Mouse (Mus musculus): Measurements from ENCODE around the gene Atp8a1. TPM values are rescaled to one million over a fixed set of nuclear protein-coding genes. Genes with fewer than 3 reads are reported as not detected.

Atp8a1 gene
- polyA plus RNA-seq, 1 experiment from 2014 or later: 41.5 TPM

GRCm38 (mm10) chr5:67797006-67797958 is 50.0 kb downstream of the Atp8a1 start:
- peaks cover 15% of the 10 kb centered on the region for H3K4me1 ChIP-seq (replicated peaks; ENCODE audit: control insufficient read depth, insufficient read depth, low read length)
- H3K27me3 ChIP-seq (replicated peaks; ENCODE audit: control insufficient read depth, insufficient read depth, low read length): no peaks in the 10 kb centered on the region
- no peaks in the 10 kb centered on the region for H3K36me3 ChIP-seq (ENCODE audit: control insufficient read depth, insufficient read depth)
- H3K27ac ChIP-seq (ENCODE audit: low read length): no peak overlapping the region
- ATAC-seq: no peak
- no peak overlapping the region for H3K4me2 ChIP-seq (ENCODE audit: low read length)
- H3K9me3 ChIP-seq (ENCODE audit: control insufficient read depth, low read length): no peaks in the 10 kb centered on the region
- no peak overlapping the region for H3K9ac ChIP-seq (replicated peaks; ENCODE audit: low read depth, low read length)
- no peak overlapping the region for H3K4me3 ChIP-seq (replicated peaks; ENCODE audit: low read length)
- 52% methylated on average over 14 of the region's 14 CpGs for WGBS

GRCm38 (mm10) chr5:67794129-67794800 is 53.0 kb downstream of the Atp8a1 start:
- no peak overlapping the region for H3K4me2 ChIP-seq (ENCODE audit: low read length)
- H3K36me3 ChIP-seq (ENCODE audit: control insufficient read depth, insufficient read depth): no peaks in the 10 kb centered on the region
- ATAC-seq: no peak
- H3K9me3 ChIP-seq (ENCODE audit: control insufficient read depth, low read length): no peaks in the 10 kb centered on the region
- H3K4me1 ChIP-seq (replicated peaks; ENCODE audit: control insufficient read depth, insufficient read depth, low read length): peaks cover 10% of the 10 kb centered on the region; the same call in 1 of the 2 replicates
- WGBS: 73% methylated on average over 10 of the region's 10 CpGs
- H3K4me3 ChIP-seq (replicated peaks; ENCODE audit: low read length): no peak overlapping the region
- no peaks in the 10 kb centered on the region for H3K27me3 ChIP-seq (replicated peaks; ENCODE audit: control insufficient read depth, insufficient read depth, low read length)
- H3K27ac ChIP-seq (ENCODE audit: low read length): no peak overlapping the region
- no peak overlapping the region for H3K9ac ChIP-seq (replicated peaks; ENCODE audit: low read depth, low read length)

DNA sequence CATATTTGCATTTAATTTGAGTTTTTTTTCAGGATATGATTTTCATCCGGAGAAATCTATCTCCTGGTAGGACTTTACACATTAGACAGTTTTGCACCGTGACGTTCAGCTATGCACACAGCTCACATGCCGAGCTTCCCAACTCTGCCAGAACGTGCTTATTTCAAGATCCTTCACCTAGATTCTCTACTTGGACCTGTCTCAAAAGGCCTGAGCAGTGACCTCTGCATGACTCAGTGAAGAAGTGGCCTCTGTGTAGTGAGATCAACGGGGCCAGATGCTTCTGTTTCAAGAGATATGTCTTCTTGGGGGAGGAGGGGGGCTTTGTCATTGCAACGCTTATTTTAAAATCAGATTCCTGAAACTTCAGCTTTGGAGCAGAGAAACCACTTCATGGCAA is 64.5 kb downstream of the Atp8a1 start:
- Histone ChIP-seq H3K9ac (replicated peaks; ENCODE audit: low read depth, low read length) (no peak overlapping the region), H3K27me3 (replicated peaks; ENCODE audit: control insufficient read depth, insufficient read depth, low read length) (no peaks in the 10 kb centered on the region), H3K4me3 (replicated peaks; ENCODE audit: low read length) (no peak overlapping the region), H3K27ac (ENCODE audit: low read length) (no peak overlapping the region), H3K4me2 (ENCODE audit: low read length) (no peak overlapping the region), H3K4me1 (replicated peaks; ENCODE audit: control insufficient read depth, insufficient read depth, low read length) (peaks cover 4% of the 10 kb centered on the region; the same call in 1 of the 2 replicates), H3K9me3 (ENCODE audit: control insufficient read depth, low read length) (no peaks in the 10 kb centered on the region), H3K36me3 (ENCODE audit: control insufficient read depth, insufficient read depth) (0 out of 2 replicates have a peak, but pooled peaks cover 2% of the 10 kb centered on the region)
- WGBS: 86% methylated on average over 7 of the region's 7 CpGs
- no peak for ATAC-seq

DNA sequence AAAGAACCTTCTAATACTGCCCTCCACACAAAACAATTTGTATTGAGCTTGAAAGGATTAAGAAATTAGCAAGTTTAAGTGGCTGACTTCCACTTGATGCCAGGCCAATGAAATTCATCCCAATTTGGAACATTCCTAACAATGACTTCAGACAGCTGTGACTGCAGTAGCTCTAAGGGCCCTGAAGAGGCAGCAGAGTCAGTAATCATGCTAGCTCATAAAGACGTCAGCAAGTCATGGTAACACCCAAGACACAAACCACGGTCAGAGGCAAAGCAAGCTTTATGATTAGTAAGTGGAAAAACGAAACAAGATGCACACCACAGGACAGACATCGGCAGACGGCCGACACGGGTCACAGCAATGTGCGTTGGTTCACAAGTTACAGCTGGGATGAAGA is 69.2 kb downstream of the Atp8a1 start:
- H3K4me2 ChIP-seq (ENCODE audit: low read length): no peak overlapping the region
- H3K27me3 ChIP-seq (replicated peaks; ENCODE audit: control insufficient read depth, insufficient read depth, low read length): no peaks in the 10 kb centered on the region; the same call in 1 of the 2 replicates
- H3K9ac ChIP-seq (replicated peaks; ENCODE audit: low read depth, low read length): no peak overlapping the region
- H3K27ac ChIP-seq (ENCODE audit: low read length): no peak overlapping the region
- WGBS: 56% methylated on average over 8 of the region's 8 CpGs
- peaks cover 4% of the 10 kb centered on the region; the same call in 1 of the 2 replicates for H3K4me1 ChIP-seq (replicated peaks; ENCODE audit: control insufficient read depth, insufficient read depth, low read length)
- H3K4me3 ChIP-seq (replicated peaks; ENCODE audit: low read length): no peak overlapping the region
- ATAC-seq: peak; percentile 93
- H3K9me3 ChIP-seq (ENCODE audit: control insufficient read depth, low read length): no peaks in the 10 kb centered on the region
- H3K36me3 ChIP-seq (ENCODE audit: control insufficient read depth, insufficient read depth): peaks cover 2% of the 10 kb centered on the region; the same call in 1 of the 2 replicates

DNA sequence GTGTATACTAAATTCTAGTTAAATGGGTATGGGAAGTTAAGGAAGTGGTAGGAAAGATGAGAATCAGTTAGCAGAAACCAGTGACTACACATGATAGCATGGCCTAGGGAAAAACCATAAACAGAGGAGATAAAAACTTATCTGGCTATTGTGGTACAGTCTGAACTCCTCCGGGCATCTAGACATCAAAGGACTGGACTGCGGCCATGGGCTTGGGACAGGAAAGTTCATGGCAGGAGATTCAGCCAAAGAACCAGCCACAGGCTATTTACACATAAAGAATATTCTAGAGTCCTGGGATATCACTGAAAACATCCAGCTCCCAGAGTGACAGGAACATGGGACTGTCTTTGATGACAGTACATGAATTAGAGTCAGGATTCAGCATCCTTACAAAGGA is 73.0 kb downstream of the Atp8a1 start:
- no peaks in the 10 kb centered on the region; the same call in 1 of the 2 replicates for H3K27me3 ChIP-seq (replicated peaks; ENCODE audit: control insufficient read depth, insufficient read depth, low read length)
- peaks cover 2% of the 10 kb centered on the region; the same call in 1 of the 2 replicates for H3K36me3 ChIP-seq (ENCODE audit: control insufficient read depth, insufficient read depth)
- H3K9me3 ChIP-seq (ENCODE audit: control insufficient read depth, low read length): no peaks in the 10 kb centered on the region
- WGBS: 94% methylated on average over 2 of the region's 2 CpGs
- ATAC-seq: no peak
- H3K4me1 ChIP-seq (replicated peaks; ENCODE audit: control insufficient read depth, insufficient read depth, low read length): peaks cover 4% of the 10 kb centered on the region; the same call in 1 of the 2 replicates
- no peak overlapping the region for H3K4me2 ChIP-seq (ENCODE audit: low read length)
- H3K4me3 ChIP-seq (replicated peaks; ENCODE audit: low read length): no peak overlapping the region
- H3K9ac ChIP-seq (replicated peaks; ENCODE audit: low read depth, low read length): no peak overlapping the region
- H3K27ac ChIP-seq (ENCODE audit: low read length): no peak overlapping the region

GRCm38 (mm10) chr5:67768708-67769107 is 78.5 kb downstream of the Atp8a1 start:
- Histone ChIP-seq H3K4me1 (replicated peaks; ENCODE audit: control insufficient read depth, insufficient read depth, low read length) (no peaks in the 10 kb centered on the region), H3K4me3 (replicated peaks; ENCODE audit: low read length) (no peak overlapping the region), H3K9ac (replicated peaks; ENCODE audit: low read depth, low read length) (no peak overlapping the region), H3K9me3 (ENCODE audit: control insufficient read depth, low read length) (no peaks in the 10 kb centered on the region), H3K36me3 (ENCODE audit: control insufficient read depth, insufficient read depth) (no peaks in the 10 kb centered on the region), H3K27ac (ENCODE audit: low read length) (no peak overlapping the region), H3K4me2 (ENCODE audit: low read length) (no peak overlapping the region), H3K27me3 (replicated peaks; ENCODE audit: control insufficient read depth, insufficient read depth, low read length) (no peaks in the 10 kb centered on the region)
- ATAC-seq: no peak
- WGBS: 93% methylated on average over 8 of the region's 8 CpGs

DNA sequence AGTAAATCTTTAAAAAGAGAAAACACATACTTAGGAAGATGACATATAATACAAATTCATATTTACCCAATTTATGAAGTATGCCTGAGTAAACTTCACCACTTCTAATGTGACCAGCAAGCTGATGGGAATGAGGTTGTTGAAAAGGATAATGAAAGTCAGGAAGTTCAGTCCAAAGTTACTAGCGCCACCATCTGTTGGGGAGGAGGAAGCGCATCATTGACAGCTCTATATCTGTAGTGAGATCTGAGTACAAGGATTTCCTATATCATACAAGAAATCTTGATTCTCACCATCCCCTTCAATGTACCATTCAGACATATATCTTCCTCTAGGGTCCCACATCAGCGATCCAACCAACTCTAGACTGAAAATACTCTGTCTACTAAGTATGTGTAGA is 82.4 kb downstream of the Atp8a1 start:
- WGBS: 96% methylated on average over 3 of the region's 3 CpGs
- Histone ChIP-seq H3K4me2 (ENCODE audit: low read length) (no peak overlapping the region), H3K9ac (replicated peaks; ENCODE audit: low read depth, low read length) (no peak overlapping the region), H3K9me3 (ENCODE audit: control insufficient read depth, low read length) (no peaks in the 10 kb centered on the region), H3K36me3 (ENCODE audit: control insufficient read depth, insufficient read depth) (peaks cover 10% of the 10 kb centered on the region; the same call in 1 of the 2 replicates), H3K4me3 (replicated peaks; ENCODE audit: low read length) (no peak overlapping the region), H3K27ac (ENCODE audit: low read length) (no peak overlapping the region), H3K4me1 (replicated peaks; ENCODE audit: control insufficient read depth, insufficient read depth, low read length) (no peaks in the 10 kb centered on the region), H3K27me3 (replicated peaks; ENCODE audit: control insufficient read depth, insufficient read depth, low read length) (no peaks in the 10 kb centered on the region)
- no peak for ATAC-seq

DNA sequence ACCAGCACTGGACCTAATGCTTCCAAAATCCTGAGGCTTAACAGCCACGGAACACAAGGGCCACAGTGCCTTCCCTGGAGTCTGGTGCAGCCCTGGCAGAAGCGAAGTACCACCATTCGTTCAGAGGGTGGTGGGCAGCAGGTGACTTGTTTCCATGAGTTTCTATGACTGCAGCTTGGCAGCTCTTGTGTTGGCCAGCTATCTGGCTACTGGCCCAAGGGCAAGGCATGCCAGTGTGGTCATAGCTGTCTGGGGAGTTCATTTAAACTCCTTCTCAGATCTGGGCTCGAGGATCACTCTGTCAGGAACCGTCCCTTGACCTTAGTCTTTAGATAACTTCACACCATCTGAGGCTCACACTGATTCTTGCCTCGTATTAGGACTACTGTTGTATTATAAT is 89.1 kb downstream of the Atp8a1 start:
- WGBS: 86% methylated on average over 6 of the region's 6 CpGs
- peaks cover 10% of the 10 kb centered on the region; the same call in 1 of the 2 replicates for H3K36me3 ChIP-seq (ENCODE audit: control insufficient read depth, insufficient read depth)
- H3K9me3 ChIP-seq (ENCODE audit: control insufficient read depth, low read length): no peaks in the 10 kb centered on the region
- H3K9ac ChIP-seq (replicated peaks; ENCODE audit: low read depth, low read length): no peak overlapping the region
- H3K4me1 ChIP-seq (replicated peaks; ENCODE audit: control insufficient read depth, insufficient read depth, low read length): peaks cover 3% of the 10 kb centered on the region; the same call in 1 of the 2 replicates
- no peak overlapping the region for H3K4me3 ChIP-seq (replicated peaks; ENCODE audit: low read length)
- no peak overlapping the region for H3K27ac ChIP-seq (ENCODE audit: low read length)
- no peak for ATAC-seq
- H3K27me3 ChIP-seq (replicated peaks; ENCODE audit: control insufficient read depth, insufficient read depth, low read length): no peaks in the 10 kb centered on the region
- H3K4me2 ChIP-seq (ENCODE audit: low read length): no peak overlapping the region

DNA sequence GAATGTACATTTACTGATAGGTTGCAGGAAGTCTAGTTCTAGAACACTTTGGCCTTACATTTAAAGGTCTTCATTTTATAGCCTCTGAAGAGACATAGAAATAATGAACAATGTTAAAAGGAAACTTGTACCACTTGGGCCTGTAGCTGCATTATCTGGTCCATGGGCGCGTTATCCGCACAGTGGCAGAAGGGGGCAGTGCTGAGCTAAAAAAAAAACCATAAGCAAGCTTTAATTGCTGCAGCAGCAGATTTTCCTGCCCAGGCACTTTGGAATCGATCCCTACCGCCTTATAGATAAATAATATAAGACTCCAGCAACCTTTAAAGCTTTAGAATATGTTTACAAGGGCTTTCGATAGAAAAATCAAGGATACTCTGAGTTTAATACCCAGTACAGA is 91.1 kb downstream of the Atp8a1 start:
- Histone ChIP-seq H3K27me3 (replicated peaks; ENCODE audit: control insufficient read depth, insufficient read depth, low read length) (no peaks in the 10 kb centered on the region), H3K36me3 (ENCODE audit: control insufficient read depth, insufficient read depth) (peaks cover 4% of the 10 kb centered on the region; the same call in 1 of the 2 replicates), H3K4me3 (replicated peaks; ENCODE audit: low read length) (no peak overlapping the region), H3K9me3 (ENCODE audit: control insufficient read depth, low read length) (no peaks in the 10 kb centered on the region), H3K27ac (ENCODE audit: low read length) (no peak overlapping the region), H3K9ac (replicated peaks; ENCODE audit: low read depth, low read length) (no peak overlapping the region), H3K4me1 (replicated peaks; ENCODE audit: control insufficient read depth, insufficient read depth, low read length) (peaks cover 16% of the 10 kb centered on the region), H3K4me2 (ENCODE audit: low read length) (no peak overlapping the region)
- no peak for ATAC-seq
- 13% methylated on average over 6 of the region's 6 CpGs for WGBS
